Mouse (Mus musculus) MEL (cell line): ENCODE data around the gene Prr5l. TPM values are rescaled to one million over a fixed set of nuclear protein-coding genes. Genes with fewer than 3 reads are reported as not detected.

Experiments used
- DNase-seq: peaks from one replicate; pipeline ENCODE4 v3.0.0; 2011; ENCODE audit warnings: low read depth, low spot score
- H3K27ac ChIP-seq: 2 replicates; pipeline ENCODE4 v1.5.1; 2012; ENCODE audit warnings: low read depth, mild to moderate bottlenecking, control low read depth, low read length, moderate library complexity; ENCODE audit not compliant: control insufficient read depth
- H3K27me3 ChIP-seq, 2 experiments: fragments of 150-350 bp in 1 of 2; sonication (generic) in 1 of 2; 2 replicates each; pipeline ENCODE4 v1.6.1; 2012; ENCODE audit warnings: low read length in 2 of 2, mild to moderate bottlenecking in 2 of 2, improper control_type of control experiment in 1 of 2, moderate library complexity in 1 of 2; ENCODE audit not compliant: insufficient read depth in 2 of 2, control insufficient read depth in 1 of 2
- H3K36me3 ChIP-seq, 2 experiments: 2 replicates each; pipeline ENCODE4 v1.6.1; 2012 to 2014; ENCODE audit warnings: low read length in 2 of 2, improper control_type of control experiment in 1 of 2, inconsistent platforms in 1 of 2, mild to moderate bottlenecking in 1 of 2; ENCODE audit not compliant: insufficient read depth in 2 of 2, control insufficient read depth in 1 of 2
- H3K4me1 ChIP-seq, 2 experiments: fragments of 150-350 bp in 1 of 2; sonication (generic) in 1 of 2; 2 replicates each; pipeline ENCODE4 v1.6.1; 2012; ENCODE audit warnings: low read length in 2 of 2, improper control_type of control experiment in 1 of 2, mild to moderate bottlenecking in 1 of 2; ENCODE audit not compliant: insufficient read depth in 2 of 2, control insufficient read depth in 1 of 2
- H3K4me3 ChIP-seq, 2 experiments: fragments of 150-350 bp in 1 of 2; sonication (generic) in 1 of 2; 2 replicates each; pipeline ENCODE4 v1.5.1; 2012; ENCODE audit warnings: low read depth in 2 of 2, low read length in 2 of 2, mild to moderate bottlenecking in 2 of 2, moderate library complexity in 2 of 2, control low read depth in 1 of 2, improper control_type of control experiment in 1 of 2; ENCODE audit not compliant: control insufficient read depth in 1 of 2, insufficient read depth in 1 of 2
- H3K79me2 ChIP-seq: 2 replicates; pipeline ENCODE4 v1.6.1; 2012; ENCODE audit warnings: mild to moderate bottlenecking, low read length, moderate library complexity; ENCODE audit not compliant: control insufficient read depth, poor library complexity, insufficient read depth
- H3K9ac ChIP-seq: 2 replicates; pipeline ENCODE4 v1.6.1; 2012; ENCODE audit warnings: low read depth, mild to moderate bottlenecking, control low read depth, low read length, moderate library complexity; ENCODE audit not compliant: control insufficient read depth, poor library complexity, severe bottlenecking
- H3K9me3 ChIP-seq: fragments of 150-350 bp; sonication (generic); replicated peaks from 2 replicates; pipeline ENCODE4 v1.6.1; 2012; ENCODE audit warnings: mild to moderate bottlenecking, low read length, improper control_type of control experiment, moderate library complexity; ENCODE audit not compliant: insufficient read depth
- CHD1 ChIP-seq: IDR thresholded peaks from 2 replicates; pipeline ENCODE4 v1.6.1; 2012; ENCODE audit warnings: low read depth, mild to moderate bottlenecking, inconsistent platforms, low read length, improper control_type of control experiment
- CHD2 ChIP-seq: IDR thresholded peaks from 2 replicates; pipeline ENCODE4 v1.6.1; 2011; ENCODE audit warnings: low read length, improper control_type of control experiment
- CTCF ChIP-seq, 3 experiments: IDR thresholded peaks in 2 of 3; conservative IDR thresholded peaks in 1 of 3; 2 replicates each; pipeline ENCODE4 v1.5.1; 2011 to 2012; ENCODE audit warnings: low read length in 3 of 3, low read depth in 2 of 3, mild to moderate bottlenecking in 2 of 3, improper control_type of control experiment in 1 of 3, inconsistent platforms in 1 of 3, mixed read lengths in 1 of 3, moderate library complexity in 1 of 3; ENCODE audit not compliant: control insufficient read depth in 1 of 3, insufficient read depth in 1 of 3, poor library complexity in 1 of 3, severe bottlenecking in 1 of 3
- ELF1 ChIP-seq: IDR thresholded peaks from 2 replicates; pipeline ENCODE4 v1.6.1; 2014; ENCODE audit warnings: low read depth, mild to moderate bottlenecking, inconsistent platforms, low read length, improper control_type of control experiment, moderate library complexity
- ETS1 ChIP-seq: IDR thresholded peaks from 2 replicates; pipeline ENCODE4 v1.6.1; 2012; ENCODE audit warnings: low read depth, mild to moderate bottlenecking, inconsistent platforms, low read length, improper control_type of control experiment, moderate library complexity
- GABPA ChIP-seq: IDR thresholded peaks from 2 replicates; pipeline ENCODE4 v1.6.1; 2012; ENCODE audit warnings: low read depth, mild to moderate bottlenecking, inconsistent platforms, low read length, improper control_type of control experiment, moderate library complexity
- GATA1 ChIP-seq: IDR thresholded peaks from 2 replicates; pipeline ENCODE4 v1.6.1; 2011; ENCODE audit warnings: low read depth, low read length, improper control_type of control experiment
- HCFC1 ChIP-seq: IDR thresholded peaks from 2 replicates; pipeline ENCODE4 v1.6.1; 2012; ENCODE audit warnings: low read depth, mild to moderate bottlenecking, inconsistent platforms, low read length, improper control_type of control experiment, moderate library complexity
- JUND ChIP-seq: IDR thresholded peaks from 2 replicates; pipeline ENCODE4 v1.6.1; 2011; ENCODE audit warnings: low read depth, mild to moderate bottlenecking, improper control_type of control experiment, low read length
- KAT2A ChIP-seq: conservative IDR thresholded peaks from 2 replicates; pipeline ENCODE4 v1.6.1; 2012; ENCODE audit warnings: low read depth, low read length, improper control_type of control experiment, inconsistent platforms
- MAZ ChIP-seq: IDR thresholded peaks from 2 replicates; pipeline ENCODE4 v1.6.1; 2012; ENCODE audit warnings: low read depth, mild to moderate bottlenecking, inconsistent platforms, low read length, improper control_type of control experiment
- MXI1 ChIP-seq: IDR thresholded peaks from 2 replicates; pipeline ENCODE4 v1.6.1; 2011; ENCODE audit warnings: mild to moderate bottlenecking, low read depth, low read length, improper control_type of control experiment
- MYB ChIP-seq: IDR thresholded peaks from 2 replicates; pipeline ENCODE4 v1.6.1; 2011; ENCODE audit warnings: mild to moderate bottlenecking, low read depth, low read length, improper control_type of control experiment
- NELFE ChIP-seq: IDR thresholded peaks from 2 replicates; pipeline ENCODE4 v1.6.1; 2011; ENCODE audit warnings: low read depth, low read length, improper control_type of control experiment
- NRF1 ChIP-seq: IDR thresholded peaks from 2 replicates; pipeline ENCODE4 v1.6.1; 2014; ENCODE audit warnings: low read depth, mild to moderate bottlenecking, inconsistent platforms, low read length, improper control_type of control experiment, moderate library complexity; ENCODE audit not compliant: poor library complexity, insufficient read depth, severe bottlenecking
- POLR2AphosphoS2 ChIP-seq: IDR thresholded peaks from 2 replicates; pipeline ENCODE4 v1.6.1; 2011; ENCODE audit warnings: low read length, improper control_type of control experiment
- RAD21 ChIP-seq: IDR thresholded peaks from 2 replicates; pipeline ENCODE4 v1.6.1; 2011; ENCODE audit warnings: mild to moderate bottlenecking, low read depth, low read length, improper control_type of control experiment
- SIN3A ChIP-seq: IDR thresholded peaks from 2 replicates; pipeline ENCODE4 v1.6.1; 2012; ENCODE audit warnings: low read length, improper control_type of control experiment, inconsistent platforms
- TAL1 ChIP-seq: IDR thresholded peaks from 2 replicates; pipeline ENCODE4 v1.6.1; 2012; ENCODE audit warnings: mild to moderate bottlenecking, inconsistent platforms, low read length, moderate library complexity, mixed read lengths
- TCF12 ChIP-seq: IDR thresholded peaks from 2 replicates; pipeline ENCODE4 v1.6.1; 2014; ENCODE audit warnings: low read depth, mild to moderate bottlenecking, inconsistent platforms, low read length, improper control_type of control experiment, moderate library complexity
- UBTF ChIP-seq: IDR thresholded peaks from 2 replicates; pipeline ENCODE4 v1.6.1; 2012; ENCODE audit warnings: low read depth, mild to moderate bottlenecking, inconsistent platforms, low read length, improper control_type of control experiment, moderate library complexity, borderline replicate concordance; ENCODE audit not compliant: insufficient read depth
- USF1 ChIP-seq: IDR thresholded peaks from 2 replicates; pipeline ENCODE4 v1.6.1; 2014; ENCODE audit warnings: low read depth, mild to moderate bottlenecking, inconsistent platforms, low read length, improper control_type of control experiment, moderate library complexity
- USF2 ChIP-seq, 2 experiments: IDR thresholded peaks; 2 replicates each; pipeline ENCODE4 v1.6.1; 2011 to 2012; ENCODE audit warnings: improper control_type of control experiment in 2 of 2, low read length in 2 of 2, borderline replicate concordance in 1 of 2, inconsistent platforms in 1 of 2, low read depth in 1 of 2, mild to moderate bottlenecking in 1 of 2; ENCODE audit not compliant: insufficient read depth in 1 of 2
- ZC3H11A ChIP-seq: IDR thresholded peaks from 2 replicates; pipeline ENCODE4 v1.6.1; 2012; ENCODE audit warnings: low read depth, mild to moderate bottlenecking, inconsistent platforms, low read length, improper control_type of control experiment
- ZKSCAN1 ChIP-seq: IDR thresholded peaks from 2 replicates; pipeline ENCODE4 v1.6.1; 2012; ENCODE audit warnings: low read depth, mild to moderate bottlenecking, inconsistent platforms, low read length, improper control_type of control experiment, moderate library complexity
- ZMIZ1 ChIP-seq: IDR thresholded peaks from 2 replicates; pipeline ENCODE4 v1.6.1; 2012; ENCODE audit warnings: low read depth, mild to moderate bottlenecking, inconsistent platforms, low read length, improper control_type of control experiment, moderate library complexity
- polyA plus RNA-seq, 2 experiments: library from polyadenylated mRNA; stranded (reverse) in 1 of 2; unstranded in 1 of 2; fragments of >175 nt in 1 of 2; fragments of >200 nt in 1 of 2; gene quantifications; 2 replicates each; pipeline versions ENCODE4 v1.2.1 to v1.2.4; 2012; ENCODE audit warnings: low replicate concordance in 2 of 2, low read depth in 1 of 2; ENCODE audit not compliant: insufficient read length in 2 of 2, insufficient read depth in 1 of 2, missing spikeins in 1 of 2
- total RNA-seq: library from RNA; depleted of rRNA; stranded (reverse); fragments of 300-350 nt; gene quantifications from 2 replicates; pipeline ENCODE4 v1.2.3, GENCODE M21; 2012

Gene Prr5l
- total and polyA plus RNA-seq, 3 experiments, result 0.04 TPM; not detected in 2

- DNase-seq, result no peak
- Histone ChIP-seq H3K9ac (no peak overlapping the region), H3K27ac (no peak overlapping the region), H3K9me3 (no peaks in the 10 kb centered on the region), H3K36me3 (no peaks in the 10 kb centered on the region), H3K79me2 (no peaks in the 10 kb centered on the region), H3K4me1 (no peaks in the 10 kb centered on the region), H3K27me3 (peaks cover 8 to 13% of the 10 kb centered on the region in 2 experiments), H3K4me3 (no peak overlapping the region)
- TF ChIP-seq TAL1 (no peak), USF2 (IDR thresholded peaks at IDR 0.05; ENCODE audit: borderline replicate concordance in 1 of 2, insufficient read depth in 1 of 2, low read depth in 1 of 2, low read length in 2 of 2) (no peak), ZC3H11A (no peak), HCFC1 (no peak), GABPA (no peak), GATA1 (no peak), USF1 (no peak), ZKSCAN1 (no peak), NRF1 (no peak), MAZ (no peak), RAD21 (no peak), CHD1 (no peak), CTCF (IDR thresholded peaks at IDR 0.05 in 2 of 3, conservative IDR thresholded peaks at IDR 0.05 in 1 of 3; ENCODE audit: control insufficient read depth in 1 of 3, insufficient read depth in 1 of 3, low read depth in 2 of 3, low read length in 3 of 3, poor library complexity in 1 of 3, severe bottlenecking in 1 of 3) (no peak), TCF12 (no peak), JUND (no peak), CHD2 (no peak)
Observed at GRCm38 (mm10) chr2:101752979-101753378, 129.8 kb downstream of the Prr5l start.

DNA sequence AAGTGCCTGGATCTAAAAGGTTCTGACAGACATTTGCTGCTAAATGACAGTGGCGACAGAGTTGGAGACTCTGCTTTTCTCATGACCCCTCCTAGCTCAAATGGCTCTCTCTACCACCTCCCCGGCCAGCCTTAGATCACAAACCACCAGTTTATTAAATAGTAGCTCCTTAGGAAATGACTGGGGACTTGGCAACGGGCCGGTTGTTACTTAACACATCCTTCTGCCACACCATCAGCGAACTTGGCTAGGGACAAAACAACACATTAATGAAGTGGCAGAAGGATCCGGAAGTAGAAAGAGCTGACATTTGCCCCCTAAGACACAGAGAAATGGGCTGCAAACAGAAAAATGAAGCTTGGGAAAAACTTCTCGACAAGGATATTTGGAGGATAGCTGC, 130.4 kb downstream of the Prr5l start:
- TF ChIP-seq NRF1 (no peak), UBTF (no peak), ZMIZ1 (no peak), NELFE (no peak), USF2 (IDR thresholded peaks at IDR 0.05; ENCODE audit: borderline replicate concordance in 1 of 2, insufficient read depth in 1 of 2, low read depth in 1 of 2, low read length in 2 of 2) (no peak), ETS1 (no peak), KAT2A (no peak), MYB (no peak), CHD1 (no peak), SIN3A (no peak), MXI1 (no peak), TAL1 (no peak), ELF1 (no peak), GATA1 (no peak), JUND (no peak), POLR2AphosphoS2 (no peak), GABPA (no peak)
- no peak overlapping the region for H3K4me3 ChIP-seq
- no peaks in the 10 kb centered on the region for H3K79me2 ChIP-seq
- no peaks in the 10 kb centered on the region for H3K9me3 ChIP-seq
- H3K36me3 ChIP-seq, result no peaks in the 10 kb centered on the region
- no peak overlapping the region for H3K27ac ChIP-seq
- no peak overlapping the region for H3K9ac ChIP-seq
- peaks cover 5 to 13% of the 10 kb centered on the region in 2 experiments for H3K27me3 ChIP-seq
- no peaks in the 10 kb centered on the region for H3K4me1 ChIP-seq
- no peak for DNase-seq
